Mouse (Mus musculus) thymus, adult 2 months (tissue): Measurements from ENCODE around the gene Hist1h2bm.

Experiments
- CTCF ChIP-seq: fragments of 200-500 bp; IDR thresholded peaks from 2 replicates; pipeline ENCODE4 v1.5.1; 2012; ENCODE audit warnings: mild to moderate bottlenecking, control low read depth, low read length, moderate library complexity, borderline replicate concordance; ENCODE audit not compliant: control insufficient read depth, poor library complexity, insufficient read depth; ENCODE audit errors: extremely low read depth
- POLR2A ChIP-seq: fragments of 200-500 bp; IDR thresholded peaks from 2 replicates; pipeline ENCODE4 v1.6.1; 2012; ENCODE audit warnings: mild to moderate bottlenecking, low read length, control low read depth, moderate library complexity; ENCODE audit not compliant: control insufficient read depth, poor library complexity, insufficient read depth; ENCODE audit errors: extremely low read depth

- no peak for TF ChIP-seq CTCF
- TF ChIP-seq POLR2A = no peak
These were observed 6.2 kb downstream of the Hist1h2bm start for GRCm38 (mm10) chr13:21727948-21728572.
